In the genomic region with DNA sequence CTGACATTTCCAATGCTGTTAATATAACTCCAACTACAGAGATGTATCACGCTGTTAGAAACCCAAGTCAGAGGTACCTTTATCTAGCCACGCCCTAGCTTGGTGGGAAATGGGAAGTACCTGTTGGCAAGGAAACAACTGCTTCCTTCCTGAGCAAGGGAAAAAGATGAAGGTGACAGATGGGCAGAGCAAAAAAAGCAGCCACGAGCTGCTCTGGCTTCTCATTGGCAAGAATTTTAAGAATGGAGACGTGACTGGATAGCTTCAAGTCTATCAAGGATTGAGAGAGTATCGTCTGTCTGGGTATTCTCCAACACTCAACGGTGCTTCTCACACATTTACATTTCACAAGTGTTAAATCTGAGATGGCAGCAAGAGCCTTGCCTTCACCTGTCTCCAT, we compare ENCODE assay signal across 11 mouse cellular contexts. TPM values are rescaled to one million over a fixed set of nuclear protein-coding genes. Genes with fewer than 3 reads are reported as not detected.
DNase-seq lines count a peak whose midpoint lies in the region; ATAC-seq and TF ChIP-seq lines count a peak whose summit lies in the region.
"Had no signal": no experiment of that assay in that cellular context is flagged by ENCODE, and none has a peak within 500 bp of the region (broad histone marks: within the 10 kb centered on the region; RNA-seq: fewer than 3 reads in every experiment).

No protein-coding gene starts in this region.

- 83% methylated on average over 6 of the region's 6 CpGs for WGBS in kidney, embryonic 15.5 days
- 66% methylated on average over 6 of the region's 6 CpGs for WGBS in liver, embryonic 14.5 days (ENCODE audit: insufficient replicate concordance)

- H3K27me3 ChIP-seq in kidney, embryonic 15.5 days = no peaks in the 10 kb centered on the region
- H3K27me3 ChIP-seq in liver, embryonic 14.5 days (ENCODE audit: control insufficient read depth, insufficient read depth, low read length) = no peaks in the 10 kb centered on the region
- H3K27me3 ChIP-seq: limb, embryonic 15.5 days had no signal

- no peak for ATAC-seq in kidney, embryonic 15.5 days (replicated peaks; ENCODE audit: low FRiP score)
- no peak for ATAC-seq in liver, embryonic 14.5 days (ENCODE audit: insufficient read depth)

- H3K4me3 ChIP-seq in gastrocnemius, adult 2 months = peak overlapping the region; percentile 90
- H3K4me3 ChIP-seq in kidney, embryonic 15.5 days (replicated peaks) = no peak overlapping the region
- peak overlapping the region in 1 of 2 experiments; percentile 28; a peak in 2 of 4 replicates for H3K4me3 ChIP-seq in liver, embryonic 14.5 days (ENCODE audit: insufficient read depth in 1 of 2, low read depth in 2 of 2, low read length in 2 of 2)
- H3K4me3 ChIP-seq: limb, embryonic 15.5 days had no signal

- H3K9ac ChIP-seq in kidney, embryonic 15.5 days = no peak overlapping the region
- H3K9ac ChIP-seq in liver, embryonic 14.5 days (replicated peaks) = no peak overlapping the region; the same call in 1 of the 2 replicates
- H3K9ac ChIP-seq: limb, embryonic 15.5 days had no signal

- peaks cover 14% of the 10 kb centered on the region for H3K36me3 ChIP-seq in kidney, embryonic 15.5 days
- peaks cover 3% of the 10 kb centered on the region; the same call in 1 of the 2 replicates for H3K36me3 ChIP-seq in liver, embryonic 14.5 days (replicated peaks; ENCODE audit: control insufficient read depth, insufficient read depth, low read depth)
- H3K36me3 ChIP-seq: limb, embryonic 15.5 days had no signal

- TF ChIP-seq CTCF in gastrocnemius, adult 2 months (IDR thresholded peaks at IDR 0.05) = no peak
- no peak for TF ChIP-seq CTCF in liver, embryonic 14.5 days (IDR thresholded peaks at IDR 0.05; ENCODE audit: low read depth)

- H3K9me3 ChIP-seq in kidney, embryonic 15.5 days (replicated peaks) = no peaks in the 10 kb centered on the region
- no peaks in the 10 kb centered on the region for H3K9me3 ChIP-seq in liver, embryonic 14.5 days (ENCODE audit: control insufficient read depth, low read length)
- H3K9me3 ChIP-seq: limb, embryonic 15.5 days had no signal

- H3K4me2 ChIP-seq in kidney, embryonic 15.5 days = 0 out of 2 replicates have a peak overlapping the region, but pooled peaks have one; percentile 12
- peak overlapping the region; percentile 98 for H3K4me2 ChIP-seq in liver, embryonic 14.5 days (ENCODE audit: low read depth)
- H3K4me2 ChIP-seq: limb, embryonic 15.5 days had no signal

- peaks cover 13% of the 10 kb centered on the region for H3K4me1 ChIP-seq in kidney, embryonic 15.5 days
- H3K4me1 ChIP-seq in liver, embryonic 14.5 days (replicated peaks; ENCODE audit: control insufficient read depth in 2 of 2, insufficient read depth in 2 of 2, low read length in 1 of 2) = peaks cover 12 to 15% of the 10 kb centered on the region in 2 experiments

- H3K27ac ChIP-seq in gastrocnemius, adult 2 months = peak overlapping the region; percentile 35
- no peak overlapping the region for H3K27ac ChIP-seq in kidney, embryonic 15.5 days
- no peak overlapping the region for H3K27ac ChIP-seq in liver, embryonic 14.5 days
- H3K27ac ChIP-seq: limb, embryonic 15.5 days had no signal

- TF ChIP-seq EP300 in liver, embryonic 14.5 days (IDR thresholded peaks at IDR 0.05; ENCODE audit: low read depth) = no peak

- intact Hi-C loops in gastrocnemius, adult 2 months (cut with DNase I) = loop anchor here (5.0 to 10.0 kb wide), 2 partner anchors 173 to 490 kb away; partner anchors contain the start of gene Cbwd1
- intact Hi-C loops in gastrocnemius, postnatal 36 days (cut with DNase I) = loop anchor here (5.0 kb wide), 1 partner anchor 173 kb away; no protein-coding TSS in a partner anchor

- DNase-seq in gastrocnemius, adult 2 months = no peak
- no peak for DNase-seq in gastrocnemius, postnatal 36 days
- DNase-seq in kidney, adult 18-20 months = no peak
- DNase-seq in brain, adult 2 months (ENCODE audit: low read depth, low spot score) = peak; percentile 65
- no peak for DNase-seq in liver, embryonic 14.5 days (ENCODE audit: low read depth in 3 of 3, low spot score in 3 of 3)
- DNase-seq in thymus, postnatal 0 days (ENCODE audit: low spot score) = no peak
- DNase-seq in yolk sac, embryonic 10.5 days (ENCODE audit: low spot score) = no peak
- DNase-seq: right cerebral cortex, postnatal 25 days; thymus, adult 2 months had no signal

RNA-seq across cellular contexts. Expression of gene Fam122a, which starts 1.9 kb away (rescaled TPM):
- 10 to 100 TPM; 21.8 to 23.5 TPM for total RNA-seq in gastrocnemius, adult 2 months (2021)
- 10 to 100 TPM; 17.5 to 19.4 TPM for total RNA-seq in gastrocnemius, postnatal 36 days (2021)
- 48.0 and 49.7 TPM in 2 replicates for polyA plus RNA-seq in kidney, embryonic 15.5 days (2015; fragmentation: Nextera tagmentation; extraction: Ambion mirVana)
- polyA plus RNA-seq in liver, embryonic 14.5 days (2012; rRNA removed) = 13.0 and 14.9 TPM in 2 replicates
- polyA plus RNA-seq in liver, embryonic 14.5 days (2014; fragmentation: Nextera tagmentation; extraction: Ambion mirVana) = 22.8 and 25.4 TPM in 2 replicates
- 56.2 and 63.9 TPM in 2 replicates for polyA plus RNA-seq in thymus, postnatal 0 days (2015; fragmentation: Nextera tagmentation; extraction: Ambion mirVana)
